Mouse (Mus musculus) olfactory bulb, adult 2 months (tissue): ENCODE data around the gene Nxpe3. TPM values are rescaled to one million over a fixed set of nuclear protein-coding genes. Genes with fewer than 3 reads are reported as not detected.

Source experiments
- H3K27ac ChIP-seq: fragments of 200-500 bp; 2 replicates; pipeline ENCODE4 v1.5.1; 2012; ENCODE audit warnings: low read depth, low read length; ENCODE audit not compliant: insufficient read depth
- H3K4me1 ChIP-seq: fragments of 200-500 bp; 2 replicates; pipeline ENCODE4 v1.6.1; 2012; ENCODE audit warnings: low read length; ENCODE audit not compliant: control insufficient read depth, insufficient read depth
- H3K4me3 ChIP-seq: fragments of 200-500 bp; 2 replicates; pipeline ENCODE4 v1.5.1; 2012; ENCODE audit warnings: mild to moderate bottlenecking, low read depth, low read length, moderate library complexity; ENCODE audit not compliant: insufficient read depth
- CTCF ChIP-seq: fragments of 200-500 bp; IDR thresholded peaks from 2 replicates; pipeline ENCODE4 v1.5.1; 2012; ENCODE audit warnings: low read depth, mild to moderate bottlenecking, low read length, moderate library complexity; ENCODE audit not compliant: insufficient read depth
- POLR2A ChIP-seq: fragments of 200-500 bp; IDR thresholded peaks from 2 replicates; pipeline ENCODE4 v1.6.1; 2012; ENCODE audit warnings: mild to moderate bottlenecking, low read depth, low read length, moderate library complexity; ENCODE audit not compliant: insufficient read depth
- WGBS: fragments of 180-500 bp; shearing (Covaris S2); methylation state at CpG from one replicate; pipeline ENCODE4 v1.1.7; 2018; 5-methylcytosine and 5-hydroxymethylcytosine counted together
- polyA plus RNA-seq: library from polyadenylated mRNA; stranded (reverse); fragments of >200 nt; gene quantifications from 2 replicates; pipeline ENCODE4 v1.2.4, GENCODE M21; 2012; ENCODE audit warnings: low replicate concordance; ENCODE audit not compliant: missing spikeins, insufficient read depth, insufficient read length

Nxpe3 gene
- polyA plus RNA-seq, 1 experiment, result not detected

DNA sequence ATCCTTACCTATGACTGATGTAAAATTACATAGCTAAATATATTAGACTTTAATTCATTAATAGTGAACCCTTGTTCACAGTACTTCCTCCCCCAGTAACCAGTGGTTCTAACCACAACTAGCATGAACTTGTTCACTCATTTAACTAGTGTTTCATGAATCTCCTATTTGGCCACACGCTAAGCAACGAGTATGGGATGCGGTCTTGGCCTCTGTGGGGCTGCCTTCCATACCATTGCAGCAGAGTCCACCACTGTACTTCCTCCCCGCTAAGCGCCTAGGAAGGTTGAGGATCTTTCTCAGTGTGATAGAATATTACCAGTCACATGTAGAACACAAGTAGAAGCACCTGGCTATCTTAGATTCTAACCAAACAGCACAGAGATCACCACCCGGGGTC is 85.7 kb downstream of the Nxpe3 start:
- no peak overlapping the region for H3K4me3 ChIP-seq
- H3K27ac ChIP-seq, result no peak overlapping the region
- no peaks in the 10 kb centered on the region for H3K4me1 ChIP-seq
- WGBS, result 96% methylated on average over 6 of the region's 6 CpGs
- TF ChIP-seq POLR2A (no peak), CTCF (no peak)

GRCm38 (mm10) chr16:55807505-55807932 is 87.6 kb downstream of the Nxpe3 start:
- H3K4me1 ChIP-seq, result no peaks in the 10 kb centered on the region
- TF ChIP-seq POLR2A, result no peak
- no peak for TF ChIP-seq CTCF
- H3K27ac ChIP-seq, result no peak overlapping the region
- WGBS, result 61% methylated on average over 6 of the region's 6 CpGs
- no peak overlapping the region for H3K4me3 ChIP-seq

DNA sequence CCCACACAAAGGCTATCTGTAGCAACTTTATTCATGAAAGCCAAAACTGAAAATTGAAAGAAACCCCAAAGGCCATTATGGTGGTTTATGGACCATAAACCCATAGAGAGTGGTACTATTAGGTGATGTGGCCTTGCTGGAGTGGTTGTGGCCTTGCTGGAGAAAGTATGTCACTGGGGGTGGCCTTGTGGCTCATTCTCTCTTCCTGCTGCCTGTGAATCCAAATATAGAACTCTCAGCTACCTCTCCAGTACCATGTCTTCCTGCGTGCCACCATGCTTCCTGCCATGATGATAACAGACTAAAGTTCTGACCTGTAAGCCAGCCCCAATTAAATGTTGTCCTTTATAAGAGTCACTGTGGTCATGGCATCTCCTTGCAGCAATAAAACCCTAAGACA is 90.3 kb downstream of the Nxpe3 start:
- TF ChIP-seq POLR2A (no peak), CTCF (no peak)
- no peaks in the 10 kb centered on the region for H3K4me1 ChIP-seq
- WGBS, result 94% methylated on average over 1 of the region's 1 CpGs
- H3K4me3 ChIP-seq, result no peak overlapping the region
- no peak overlapping the region for H3K27ac ChIP-seq

- Histone ChIP-seq H3K4me1 (no peaks in the 10 kb centered on the region), H3K27ac (no peak overlapping the region), H3K4me3 (no peak overlapping the region)
- no peak for TF ChIP-seq CTCF
- TF ChIP-seq POLR2A, result no peak
- 88% methylated on average over 1 of the region's 1 CpGs for WGBS
These were observed 93.5 kb downstream of the Nxpe3 start for GRCm38 (mm10) chr16:55801629-55802028.

DNA sequence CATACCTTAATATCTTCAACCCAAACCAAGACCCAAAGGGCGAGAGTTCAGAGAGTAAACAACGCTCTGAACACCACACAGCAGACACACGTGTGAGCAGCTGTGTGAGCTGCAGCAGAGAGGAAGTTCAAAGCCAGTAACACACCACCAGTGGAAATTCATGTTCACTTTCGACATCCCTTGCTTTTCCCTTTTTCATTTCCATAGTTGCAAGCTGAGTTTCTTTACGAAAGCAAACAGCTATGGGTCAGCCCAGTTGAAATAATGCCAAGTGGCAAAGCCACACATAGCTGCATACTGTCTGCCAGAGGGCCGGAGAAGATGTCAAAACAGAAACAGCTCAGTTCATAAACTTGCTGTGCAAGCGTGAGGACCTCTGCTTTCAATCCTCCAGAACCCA is 96.2 kb downstream of the Nxpe3 start:
- Histone ChIP-seq H3K4me3 (no peak overlapping the region), H3K27ac (no peak overlapping the region), H3K4me1 (no peaks in the 10 kb centered on the region)
- TF ChIP-seq CTCF (no peak), POLR2A (no peak)
- 78% methylated on average over 7 of the region's 7 CpGs for WGBS

DNA sequence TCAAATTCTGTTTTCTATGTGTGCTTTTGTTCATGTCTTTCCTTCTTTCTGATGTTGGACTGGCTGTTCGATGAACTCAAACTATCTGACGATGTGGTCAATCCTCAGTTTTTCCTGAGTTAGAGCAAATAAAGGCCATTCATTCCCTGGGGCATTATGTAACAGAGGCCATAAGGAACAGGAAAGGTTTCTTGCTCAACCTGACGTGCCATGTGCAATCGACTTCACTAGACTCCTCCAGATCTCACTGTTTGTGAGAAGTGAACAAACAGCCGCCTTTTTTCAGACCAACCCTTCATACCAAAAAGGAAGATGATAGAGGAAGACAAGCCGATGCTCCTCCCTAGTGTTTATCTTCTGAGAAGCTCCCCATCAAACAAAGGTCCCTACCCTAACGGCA is 104.8 kb downstream of the Nxpe3 start:
- 94% methylated on average over 7 of the region's 7 CpGs for WGBS
- no peak for TF ChIP-seq CTCF
- no peak for TF ChIP-seq POLR2A
- Histone ChIP-seq H3K27ac (no peak overlapping the region), H3K4me1 (no peaks in the 10 kb centered on the region), H3K4me3 (no peak overlapping the region)

Other genes starting within 250 kb of the Nxpe3 start
- not detected in 2 replicates for gene Nfkbiz, start 56.4 kb downstream of the Nxpe3 start, polyA plus RNA-seq
- 217 TPM in 1 of 2 replicates, not detected in the other for gene Cep97, start 39.6 kb upstream of the Nxpe3 start, polyA plus RNA-seq
- 3,289 TPM in 1 of 2 replicates, not detected in the other for gene Rpl24, start 71.0 kb upstream of the Nxpe3 start, polyA plus RNA-seq
- not detected in 2 replicates for gene Zbtb11, start 78.6 kb upstream of the Nxpe3 start, polyA plus RNA-seq
- not detected in 2 replicates for gene Pcnp, start 134.5 kb upstream of the Nxpe3 start, polyA plus RNA-seq
- not detected in 2 replicates for gene Trmt10c, start 142.5 kb upstream of the Nxpe3 start, polyA plus RNA-seq
- gene Senp7, start 153.1 kb upstream of the Nxpe3 start, polyA plus RNA-seq, result not detected in 2 replicates